Mouse (Mus musculus) G1E (cell line): ENCODE measurements around the gene Olfr347.

Source experiments
- CTCF ChIP-seq: IDR thresholded peaks from 2 replicates; pipeline ENCODE4 v1.5.1; 2012; ENCODE audit warnings: low read depth, low read length, inconsistent platforms, mixed read lengths
- GATA1 ChIP-seq: IDR thresholded peaks from 2 replicates; pipeline ENCODE4 v1.6.1; 2012; ENCODE audit warnings: borderline replicate concordance, low read length, inconsistent platforms, mixed read lengths
- GATA2 ChIP-seq: IDR thresholded peaks from 2 replicates; pipeline ENCODE4 v1.6.1; 2012; ENCODE audit warnings: low read depth, low read length, inconsistent platforms, borderline replicate concordance
- POLR2AphosphoS5 ChIP-seq: IDR thresholded peaks from 2 replicates; pipeline ENCODE4 v1.6.1; 2012; ENCODE audit warnings: low read depth, low read length, inconsistent platforms; ENCODE audit not compliant: insufficient replicate concordance

DNA sequence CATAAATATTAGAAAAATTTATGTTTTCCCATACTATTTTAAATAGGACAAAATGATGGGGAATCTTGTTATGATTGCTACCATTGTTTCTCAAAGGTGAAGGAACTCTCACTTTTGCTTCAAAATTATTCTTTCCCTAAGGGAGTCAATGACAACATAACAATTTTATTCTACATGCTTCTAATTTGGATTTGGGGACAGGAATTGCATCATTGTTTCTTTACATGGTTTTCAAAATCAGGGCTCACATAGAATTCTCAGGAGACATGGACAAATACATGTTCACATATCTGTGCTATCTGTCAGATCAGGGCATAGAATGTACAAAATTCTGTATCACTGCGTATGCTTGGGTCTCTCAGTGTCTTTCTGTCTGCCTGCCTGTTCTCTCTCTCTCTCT lies 46.2 kb upstream of the Olfr347 start, which contains the start of gene Olfr346:
- TF ChIP-seq CTCF (no peak), GATA1 (no peak), POLR2AphosphoS5 (no peak), GATA2 (no peak)
